Mouse (Mus musculus) bone marrow, adult 2 months (tissue): Measurements from ENCODE around the gene S100a8. TPM values are rescaled to one million over a fixed set of nuclear protein-coding genes. Genes with fewer than 3 reads are reported as not detected.
A peak's percentile ranks its signal among the peaks of the same experiment; 100 is the strongest.

ENCODE experiments used
- H3K27ac ChIP-seq: fragments of 200-500 bp; 2 replicates; pipeline ENCODE4 v1.5.1; 2012; ENCODE audit warnings: low read depth, mild to moderate bottlenecking, control low read depth, inconsistent platforms, low read length; ENCODE audit not compliant: control insufficient read depth, poor library complexity, insufficient read depth
- H3K4me1 ChIP-seq: fragments of 200-500 bp; 2 replicates; pipeline ENCODE4 v1.6.1; 2011; ENCODE audit warnings: low read length; ENCODE audit not compliant: control insufficient read depth, insufficient read depth
- H3K4me3 ChIP-seq: fragments of 200-500 bp; replicated peaks from 2 replicates; pipeline ENCODE3; 2011; ENCODE audit warnings: mild to moderate bottlenecking, low read depth, low read length, control low read depth; ENCODE audit not compliant: control insufficient read depth
- CTCF ChIP-seq: fragments of 200-500 bp; IDR thresholded peaks from 2 replicates; pipeline ENCODE4 v1.5.1; 2011; ENCODE audit warnings: low read length, control low read depth; ENCODE audit not compliant: control insufficient read depth, insufficient read depth
- POLR2A ChIP-seq: fragments of 200-500 bp; IDR thresholded peaks from 2 replicates; pipeline ENCODE4 v1.6.1; 2011; ENCODE audit warnings: low read depth, mild to moderate bottlenecking, control low read depth, low read length, borderline replicate concordance; ENCODE audit not compliant: control insufficient read depth
- WGBS: fragments of 180-500 bp; shearing (Covaris S2); methylation state at CpG from one replicate; pipeline ENCODE4 v1.1.7; 2018; 5-methylcytosine and 5-hydroxymethylcytosine counted together
- polyA plus RNA-seq: library from polyadenylated mRNA; stranded (reverse); fragments of >200 nt; gene quantifications from 2 replicates; pipeline ENCODE4 v1.2.4, GENCODE M21; 2011; ENCODE audit warnings: low replicate concordance; ENCODE audit not compliant: missing spikeins, insufficient read depth, insufficient read length

S100a8 gene
- polyA plus RNA-seq, 1 experiment, result 18,334 TPM

GRCm38 (mm10) chr3:90653717-90654116, 15.1 kb upstream of the S100a8 start, which contains the start of gene S100a7a:
Gene S100a7a (plus strand): TSS chr3:90654017.
- Histone ChIP-seq H3K27ac (no peak within 1 kb of the TSS), H3K4me1 (no peaks in the 10 kb centered on the region; the same call in 1 of the 2 replicates), H3K4me3 (no peak within 1 kb of the TSS)
- TF ChIP-seq POLR2A (no peak), CTCF (no peak)

DNA sequence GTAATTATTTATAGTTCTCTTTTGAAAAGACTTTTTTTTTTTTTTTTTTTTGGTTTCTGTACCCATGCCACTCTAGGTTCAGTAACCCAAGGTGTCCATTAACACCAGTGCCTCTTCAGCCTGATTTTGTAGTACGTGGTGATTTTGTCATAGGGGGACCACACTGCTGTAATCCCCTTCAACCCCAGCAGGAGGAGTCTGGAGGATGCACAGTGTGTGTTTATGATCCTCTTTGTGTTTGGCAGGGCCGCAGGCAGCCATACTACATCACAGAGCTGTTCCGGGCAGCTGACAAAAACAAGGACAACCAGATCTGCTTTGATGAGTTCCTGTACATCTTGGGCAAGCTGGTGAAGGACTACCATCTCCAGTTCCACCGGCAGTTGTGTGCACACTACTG, 11.4 kb upstream of the S100a8 start:
- H3K4me3 ChIP-seq, result peak overlapping the region; percentile 39
- H3K4me1 ChIP-seq, result peaks cover 2% of the 10 kb centered on the region; the same call in 1 of the 2 replicates
- H3K27ac ChIP-seq, result peak overlapping the region; percentile 68
- no peak for TF ChIP-seq POLR2A
- peak; percentile 40; the same call in 1 of the 2 replicates for TF ChIP-seq CTCF
- 38% methylated on average over 4 of the region's 4 CpGs for WGBS

DNA sequence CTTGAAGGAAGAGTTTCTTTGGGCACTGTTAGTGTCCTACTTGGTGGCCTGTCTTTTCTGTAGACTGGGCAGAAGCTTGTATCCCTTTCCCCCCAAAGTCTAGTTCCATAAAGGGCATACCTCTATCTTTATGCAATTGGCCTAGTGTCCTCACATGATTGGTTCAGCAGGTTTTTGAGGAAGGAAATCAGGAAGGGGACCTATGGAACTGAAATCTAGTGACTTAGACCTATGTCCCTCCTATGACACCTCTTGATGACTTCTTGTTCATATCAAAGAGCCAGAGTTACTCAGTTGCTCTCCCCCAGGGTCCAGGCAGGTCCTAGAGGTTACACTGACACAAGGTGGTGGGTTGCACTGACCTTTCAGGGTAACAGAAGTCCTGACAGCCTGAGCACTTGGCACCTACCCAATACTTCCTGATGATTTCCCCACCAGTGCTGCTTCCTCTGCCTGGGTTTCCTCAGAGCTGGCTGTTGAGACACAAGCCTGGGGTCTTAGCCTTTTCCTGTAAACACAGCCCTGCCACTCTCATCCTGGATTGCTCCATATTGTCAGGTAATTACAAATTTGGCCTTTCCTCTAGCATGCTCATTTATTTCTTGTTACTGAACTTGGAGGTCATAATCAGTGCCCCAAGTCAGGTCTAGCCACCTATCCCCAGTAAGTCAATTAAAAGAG, 9.3 kb upstream of the S100a8 start:
- Histone ChIP-seq H3K4me1 (peaks cover 2% of the 10 kb centered on the region; the same call in 1 of the 2 replicates), H3K4me3 (peak overlapping the region; percentile 52), H3K27ac (peak overlapping the region; percentile 84)
- TF ChIP-seq CTCF (no peak), POLR2A (0 out of 2 replicates have a peak, but pooled peaks have one; percentile 12)

- TF ChIP-seq POLR2A (no peak), CTCF (peak; percentile 53)
- peaks cover 5% of the 10 kb centered on the region; the same call in 1 of the 2 replicates for H3K4me1 ChIP-seq
- peak overlapping the region; percentile 81 for H3K27ac ChIP-seq
- peak overlapping the region; percentile 21 for H3K4me3 ChIP-seq
- WGBS, result 55% methylated on average over 2 of the region's 2 CpGs
Measured at GRCm38 (mm10) chr3:90664219-90664618, 4.6 kb upstream of the S100a8 start.

- WGBS, result 4% methylated on average over 3 of the region's 3 CpGs
- TF ChIP-seq POLR2A, result no peak
- no peak for TF ChIP-seq CTCF
- peak overlapping the region; percentile 74; the same call in 1 of the 2 replicates for H3K27ac ChIP-seq
- H3K4me3 ChIP-seq, result no peak overlapping the region
- H3K4me1 ChIP-seq, result no peaks in the 10 kb centered on the region; the same call in 1 of the 2 replicates
Measured at GRCm38 (mm10) chr3:90678656-90679055, 9.9 kb downstream of the S100a8 start.

- Histone ChIP-seq H3K27ac (no peak overlapping the region; the same call in 1 of the 2 replicates), H3K4me1 (no peaks in the 10 kb centered on the region; the same call in 1 of the 2 replicates), H3K4me3 (no peak overlapping the region)
- no peak for TF ChIP-seq POLR2A
- TF ChIP-seq CTCF, result no peak
- 73% methylated on average over 3 of the region's 3 CpGs for WGBS
Measured at GRCm38 (mm10) chr3:90683929-90684328, 15.2 kb downstream of the S100a8 start.

DNA sequence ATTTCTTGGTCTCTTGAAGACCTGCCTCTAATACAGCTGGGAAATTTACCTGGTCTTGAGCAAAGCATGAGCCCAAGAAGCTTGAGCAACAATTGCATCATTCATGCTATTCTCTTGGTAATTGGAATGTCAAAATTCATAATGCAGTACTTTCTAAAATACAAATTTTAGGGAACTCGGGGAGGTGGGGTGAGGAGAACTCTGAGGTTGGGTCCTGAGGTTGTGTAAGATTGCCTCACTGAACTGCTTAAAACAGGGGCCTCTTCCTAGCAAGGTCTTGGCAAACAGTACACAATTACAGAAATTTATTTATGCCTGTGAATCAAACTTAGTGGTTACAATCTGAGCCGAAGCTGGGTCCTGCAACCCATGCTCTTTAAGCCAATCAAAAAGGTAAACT, 18.1 kb downstream of the S100a8 start:
- 23% methylated on average over 2 of the region's 2 CpGs for WGBS
- no peak overlapping the region for H3K4me3 ChIP-seq
- TF ChIP-seq CTCF (no peak), POLR2A (no peak)
- peak overlapping the region; percentile 48; the same call in 1 of the 2 replicates for H3K27ac ChIP-seq
- H3K4me1 ChIP-seq, result no peaks in the 10 kb centered on the region; the same call in 1 of the 2 replicates

DNA sequence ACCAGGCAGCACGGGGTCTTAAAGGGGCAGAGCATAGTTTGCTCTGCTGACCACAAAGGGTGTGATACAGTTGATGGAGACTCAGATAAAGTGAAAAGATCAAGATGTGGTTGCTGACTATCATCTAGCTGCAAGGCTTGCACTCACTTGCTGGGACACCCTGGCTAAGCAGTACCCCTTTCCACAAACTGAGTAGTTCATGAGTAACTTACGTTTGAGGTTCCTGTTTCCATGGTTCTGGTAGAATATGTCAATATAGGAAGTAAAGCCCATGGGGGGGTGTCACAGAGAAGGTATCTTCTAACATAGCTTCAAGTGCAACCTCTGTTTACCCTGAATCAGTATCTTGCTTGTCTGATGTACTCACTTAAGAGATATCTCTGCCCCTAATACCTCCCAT, 24.7 kb downstream of the S100a8 start:
- no peak for TF ChIP-seq POLR2A
- TF ChIP-seq CTCF, result no peak
- 19% methylated on average over 2 of the region's 2 CpGs for WGBS
- no peaks in the 10 kb centered on the region for H3K4me1 ChIP-seq
- peak overlapping the region; percentile 90 for H3K4me3 ChIP-seq
- H3K27ac ChIP-seq, result peak overlapping the region; percentile 94

DNA sequence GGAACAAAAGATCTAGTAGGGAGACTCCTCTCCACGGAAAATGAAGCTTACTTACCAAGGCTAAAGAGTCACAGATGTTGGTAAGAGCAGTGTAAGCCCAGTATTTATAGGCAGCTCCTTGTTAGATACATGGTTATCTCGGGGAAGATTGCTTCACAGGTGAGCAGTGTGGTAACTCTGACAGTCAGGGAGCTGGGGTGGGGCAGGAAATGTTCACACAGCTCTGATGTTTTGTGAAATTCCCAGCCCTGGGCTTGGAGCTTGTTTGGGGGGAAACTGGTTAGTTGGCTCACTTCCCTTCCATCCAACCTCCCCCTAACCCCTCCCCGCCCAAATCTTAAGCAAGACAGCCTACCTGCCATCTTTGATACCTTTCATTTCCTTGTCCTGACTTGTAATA, 26.8 kb downstream of the S100a8 start, which contains the start of gene S100a9:
Gene S100a9, minus strand, starts transcription at position 109 of the 400 bp plus-strand sequence.
- Histone ChIP-seq H3K4me3 (peak within 1 kb of the TSS; percentile 58), H3K4me1 (peaks cover 1% of the 10 kb centered on the region; the same call in 1 of the 2 replicates), H3K27ac (peak within 1 kb of the TSS; percentile 91)
- WGBS, result 28% methylated on average over 3 of the region's 3 CpGs
- TF ChIP-seq CTCF (no peak), POLR2A (no peak)
